Mouse (Mus musculus) midbrain, embryonic 13.5 days (tissue): ENCODE data around the gene Rptor. TPM values are rescaled to one million over a fixed set of nuclear protein-coding genes. Genes with fewer than 3 reads are reported as not detected.

Experiments used
- ATAC-seq: fragments of 200-750 bp; cut with Nextera tagmentation; 2 replicates; pipeline ENCODE4 v1.8.0; 2017; ENCODE audit warnings: mild to moderate bottlenecking, moderate TSS enrichment, moderate library complexity
- H3K27ac ChIP-seq: fragments of 300-500 bp; sonication (generic); 2 replicates; pipeline ENCODE4 v1.5.1; 2015; ENCODE audit warnings: inconsistent platforms, mild to moderate bottlenecking, moderate library complexity
- H3K27me3 ChIP-seq: fragments of 300-500 bp; sonication (generic); 2 replicates; pipeline ENCODE4 v1.6.1; 2015; ENCODE audit warnings: mild to moderate bottlenecking, inconsistent platforms
- H3K36me3 ChIP-seq: fragments of 300-500 bp; sonication (generic); 2 replicates; pipeline ENCODE4 v1.6.1; 2015; ENCODE audit warnings: mild to moderate bottlenecking, inconsistent platforms
- H3K4me1 ChIP-seq: fragments of 300-500 bp; sonication (generic); replicated peaks from 2 replicates; pipeline ENCODE4 v1.6.1; 2015; ENCODE audit warnings: inconsistent platforms
- H3K4me2 ChIP-seq: fragments of 300-500 bp; sonication (generic); replicated peaks from 2 replicates; pipeline ENCODE4 v1.6.1; 2015; ENCODE audit warnings: moderate library complexity, mild to moderate bottlenecking, inconsistent platforms
- H3K4me3 ChIP-seq: fragments of 300-500 bp; sonication (generic); replicated peaks from 2 replicates; pipeline ENCODE4 v1.5.1; 2015; ENCODE audit warnings: mild to moderate bottlenecking, inconsistent platforms
- H3K9ac ChIP-seq: fragments of 300-500 bp; sonication (generic); replicated peaks from 2 replicates; pipeline ENCODE4 v1.6.1; 2015; ENCODE audit warnings: mild to moderate bottlenecking, inconsistent platforms
- H3K9me3 ChIP-seq: fragments of 300-500 bp; sonication (generic); 2 replicates; pipeline ENCODE4 v1.6.1; 2016; ENCODE audit warnings: mild to moderate bottlenecking, inconsistent platforms
- WGBS: fragments of 180-500 bp; shearing (Covaris S2); methylation state at CpG from one replicate; pipeline ENCODE4 v1.1.7; 2015; 5-methylcytosine and 5-hydroxymethylcytosine counted together
- polyA plus RNA-seq: library from polyadenylated mRNA; unstranded; fragments of >200 nt; fragmentation: Nextera tagmentation; extraction: Ambion mirVana; gene quantifications from 2 replicates; pipeline ENCODE4 v1.2.1, GENCODE M21; 2015

The Rptor gene
- polyA plus RNA-seq, 1 experiment from 2014 or later = 11.7 TPM

- H3K4me3 ChIP-seq = no peak overlapping the region
- 71% methylated on average over 3 of the region's 3 CpGs for WGBS
- H3K27me3 ChIP-seq = no peaks in the 10 kb centered on the region
- H3K9me3 ChIP-seq = no peaks in the 10 kb centered on the region
- no peak overlapping the region for H3K9ac ChIP-seq
- peaks cover 18% of the 10 kb centered on the region; the same call in 1 of the 2 replicates for H3K4me1 ChIP-seq
- no peak overlapping the region for H3K4me2 ChIP-seq
- H3K27ac ChIP-seq = no peak overlapping the region
- H3K36me3 ChIP-seq = no peaks in the 10 kb centered on the region
- no peak for ATAC-seq
These were observed 28.6 kb downstream of the Rptor start for GRCm38 (mm10) chr11:119631222-119631870.

- WGBS = 97% methylated on average over 4 of the region's 4 CpGs
- no peaks in the 10 kb centered on the region for H3K36me3 ChIP-seq
- H3K9ac ChIP-seq = no peak overlapping the region
- H3K27ac ChIP-seq = no peak overlapping the region
- no peak overlapping the region for H3K4me3 ChIP-seq
- no peaks in the 10 kb centered on the region for H3K9me3 ChIP-seq
- H3K4me1 ChIP-seq = peaks cover 19% of the 10 kb centered on the region
- ATAC-seq = no peak
- no peaks in the 10 kb centered on the region for H3K27me3 ChIP-seq
- no peak overlapping the region for H3K4me2 ChIP-seq
These were observed 33.7 kb downstream of the Rptor start for GRCm38 (mm10) chr11:119636371-119636883.

GRCm38 (mm10) chr11:119637519-119637918, 34.8 kb downstream of the Rptor start:
- Histone ChIP-seq H3K4me1 (peaks cover 16% of the 10 kb centered on the region), H3K27me3 (no peaks in the 10 kb centered on the region), H3K4me3 (no peak overlapping the region), H3K9ac (no peak overlapping the region), H3K36me3 (no peaks in the 10 kb centered on the region), H3K4me2 (no peak overlapping the region), H3K9me3 (no peaks in the 10 kb centered on the region), H3K27ac (no peak overlapping the region)
- WGBS = 81% methylated on average over 6 of the region's 6 CpGs
- no peak for ATAC-seq

GRCm38 (mm10) chr11:119640491-119640890, 37.8 kb downstream of the Rptor start:
- no peak overlapping the region for H3K9ac ChIP-seq
- no peak for ATAC-seq
- 71% methylated on average over 9 of the region's 9 CpGs for WGBS
- H3K27ac ChIP-seq = no peak overlapping the region
- no peak overlapping the region for H3K4me3 ChIP-seq
- H3K36me3 ChIP-seq = no peaks in the 10 kb centered on the region
- no peaks in the 10 kb centered on the region for H3K9me3 ChIP-seq
- peaks cover 33% of the 10 kb centered on the region for H3K4me1 ChIP-seq
- no peak overlapping the region for H3K4me2 ChIP-seq
- H3K27me3 ChIP-seq = no peaks in the 10 kb centered on the region

- 93% methylated on average over 9 of the region's 9 CpGs for WGBS
- Histone ChIP-seq H3K27me3 (no peaks in the 10 kb centered on the region), H3K4me1 (peaks cover 39% of the 10 kb centered on the region)
These were observed 39.2 kb downstream of the Rptor start for GRCm38 (mm10) chr11:119641831-119642381.

GRCm38 (mm10) chr11:119643347-119643746, 40.6 kb downstream of the Rptor start:
- H3K9ac ChIP-seq = no peak overlapping the region
- ATAC-seq = no peak
- H3K9me3 ChIP-seq = no peaks in the 10 kb centered on the region
- H3K36me3 ChIP-seq = no peaks in the 10 kb centered on the region
- H3K4me3 ChIP-seq = no peak overlapping the region
- peaks cover 39% of the 10 kb centered on the region for H3K4me1 ChIP-seq
- no peak overlapping the region for H3K27ac ChIP-seq
- 89% methylated on average over 7 of the region's 7 CpGs for WGBS
- H3K27me3 ChIP-seq = no peaks in the 10 kb centered on the region
- no peak overlapping the region for H3K4me2 ChIP-seq

More at GRCm38 (mm10) chr11:119641831-119642381, 39.2 kb downstream of the Rptor start:
- no peak overlapping the region for H3K9ac ChIP-seq
- no peak overlapping the region for H3K27ac ChIP-seq
- no peaks in the 10 kb centered on the region for H3K36me3 ChIP-seq
- no peak overlapping the region for H3K4me3 ChIP-seq
- no peak for ATAC-seq
- H3K9me3 ChIP-seq = no peaks in the 10 kb centered on the region
- H3K4me2 ChIP-seq = no peak overlapping the region

GRCm38 (mm10) chr11:119644140-119644539, 41.4 kb downstream of the Rptor start:
- Histone ChIP-seq H3K4me3 (no peak overlapping the region), H3K27me3 (no peaks in the 10 kb centered on the region), H3K4me1 (peaks cover 43% of the 10 kb centered on the region), H3K4me2 (no peak overlapping the region), H3K9ac (no peak overlapping the region), H3K9me3 (no peaks in the 10 kb centered on the region), H3K36me3 (no peaks in the 10 kb centered on the region), H3K27ac (no peak overlapping the region)
- WGBS = 77% methylated on average over 7 of the region's 7 CpGs
- no peak for ATAC-seq

- peak; percentile 83 for ATAC-seq
- Histone ChIP-seq H3K9ac (no peak overlapping the region; the same call in 1 of the 2 replicates), H3K4me1 (peaks cover 49% of the 10 kb centered on the region), H3K9me3 (no peaks in the 10 kb centered on the region), H3K4me2 (peak overlapping the region; percentile 19; the same call in 1 of the 2 replicates), H3K27me3 (no peaks in the 10 kb centered on the region), H3K27ac (peak overlapping the region; percentile 77), H3K36me3 (no peaks in the 10 kb centered on the region), H3K4me3 (no peak overlapping the region)
- WGBS = 12% methylated on average over 14 of the region's 14 CpGs
These were observed 42.1 kb downstream of the Rptor start for GRCm38 (mm10) chr11:119644612-119645379.

GRCm38 (mm10) chr11:119650456-119650855, 47.8 kb downstream of the Rptor start:
- Histone ChIP-seq H3K36me3 (no peaks in the 10 kb centered on the region), H3K4me3 (no peak overlapping the region), H3K9ac (no peak overlapping the region), H3K27me3 (no peaks in the 10 kb centered on the region), H3K27ac (no peak overlapping the region), H3K9me3 (no peaks in the 10 kb centered on the region), H3K4me2 (no peak overlapping the region), H3K4me1 (peaks cover 26% of the 10 kb centered on the region)
- ATAC-seq = no peak

- no peak for ATAC-seq
- 84% methylated on average over 9 of the region's 9 CpGs for WGBS
- no peaks in the 10 kb centered on the region for H3K27me3 ChIP-seq
- no peak overlapping the region for H3K9ac ChIP-seq
- H3K4me3 ChIP-seq = no peak overlapping the region
- no peak overlapping the region for H3K27ac ChIP-seq
- H3K4me2 ChIP-seq = no peak overlapping the region
- no peaks in the 10 kb centered on the region for H3K36me3 ChIP-seq
- no peaks in the 10 kb centered on the region for H3K9me3 ChIP-seq
- H3K4me1 ChIP-seq = peaks cover 20% of the 10 kb centered on the region
These were observed 50.6 kb downstream of the Rptor start for GRCm38 (mm10) chr11:119653336-119653735.

- Histone ChIP-seq H3K9ac (no peak overlapping the region), H3K4me2 (no peak overlapping the region), H3K36me3 (no peaks in the 10 kb centered on the region), H3K27ac (no peak overlapping the region), H3K4me3 (no peak overlapping the region), H3K27me3 (no peaks in the 10 kb centered on the region), H3K9me3 (no peaks in the 10 kb centered on the region), H3K4me1 (no peaks in the 10 kb centered on the region)
- ATAC-seq = no peak
- WGBS = 92% methylated on average over 6 of the region's 6 CpGs
These were observed 54.8 kb downstream of the Rptor start for GRCm38 (mm10) chr11:119657534-119657933.

- Histone ChIP-seq H3K4me3 (no peak overlapping the region), H3K27ac (no peak overlapping the region), H3K4me2 (no peak overlapping the region), H3K36me3 (no peaks in the 10 kb centered on the region), H3K27me3 (no peaks in the 10 kb centered on the region), H3K4me1 (peaks cover 8% of the 10 kb centered on the region; the same call in 1 of the 2 replicates), H3K9me3 (no peaks in the 10 kb centered on the region), H3K9ac (no peak overlapping the region)
- ATAC-seq = no peak
- WGBS = 93% methylated on average over 3 of the region's 3 CpGs
These were observed 56.6 kb downstream of the Rptor start for GRCm38 (mm10) chr11:119659296-119659695.
